Mouse (Mus musculus) left cerebral cortex, adult 18-20 months (tissue): Measurements from ENCODE around the gene Nelfe. TPM values are rescaled to one million over a fixed set of nuclear protein-coding genes. Genes with fewer than 3 reads are reported as not detected.
A peak's percentile ranks its signal among the peaks of the same experiment; 100 is the strongest.
"Not testable (repeated sequence)": the region's sequence is repeated elsewhere in the genome, so short reads cannot be mapped to it uniquely, and the experiment has no call there.

ENCODE experiments used
- DNase-seq, 2 experiments: peaks; one replicate each; pipeline ENCODE4 v3.0.0; 2021 to 2022; ENCODE audit warnings: low spot score in 2 of 2, mixed read lengths in 1 of 2
- microRNA-seq, 2 experiments: library from miRNA; unstranded; fragments of <30 nt; microRNA quantifications; one replicate each; pipeline ENCODE4 v1.2.0; 2021
- total RNA-seq, 2 experiments: library from RNA; stranded (reverse); gene quantifications; 2 replicates each; pipeline ENCODE4 v1.2.3; 2021

The Nelfe gene
- total RNA-seq, 2 experiments from 2014 or later, result 33.8 to 39.7 TPM

- DNase-seq, result no peak
These were observed 40.0 kb downstream of the Nelfe start for GRCm38 (mm10) chr17:34890074-34890743.

- no peak for DNase-seq
These were observed 41.2 kb downstream of the Nelfe start for GRCm38 (mm10) chr17:34891377-34891776.

- DNase-seq, result no peak
These were observed 43.1 kb downstream of the Nelfe start for GRCm38 (mm10) chr17:34893072-34893824.

GRCm38 (mm10) chr17:34894074-34894597 is 43.9 kb downstream of the Nelfe start:
- DNase-seq, result peak; percentile 89 to 93

- peak; percentile 42 to 47 for DNase-seq
These were observed 44.8 kb downstream of the Nelfe start for GRCm38 (mm10) chr17:34894801-34895530.

GRCm38 (mm10) chr17:34895724-34896123 is 45.5 kb downstream of the Nelfe start:
- DNase-seq, result no peak

- no peak for DNase-seq
These were observed 46.2 kb downstream of the Nelfe start for GRCm38 (mm10) chr17:34896366-34896765.

- peak; percentile 37 to 50 for DNase-seq
These were observed 47.4 kb downstream of the Nelfe start for GRCm38 (mm10) chr17:34897373-34898159.

- DNase-seq, result peak; percentile 76 to 90
These were observed 48.0 kb downstream of the Nelfe start, which contains the start of the genes C2 and Ehmt2 for GRCm38 (mm10) chr17:34898160-34898586. C2 (minus strand) TSS chr17:34898265. Ehmt2 (plus strand) TSS chr17:34898469.

- DNase-seq, result no peak
These were observed 48.5 kb downstream of the Nelfe start for GRCm38 (mm10) chr17:34898706-34899052.

GRCm38 (mm10) chr17:34899053-34899889 is 49.1 kb downstream of the Nelfe start:
- peak; percentile 20 to 39 for DNase-seq

- no peak for DNase-seq
These were observed 49.7 kb downstream of the Nelfe start for GRCm38 (mm10) chr17:34899890-34900243.

- not testable (repeated sequence) for DNase-seq
These were observed 50.6 kb downstream of the Nelfe start for GRCm38 (mm10) chr17:34900826-34901225.

GRCm38 (mm10) chr17:34901948-34902347 is 51.8 kb downstream of the Nelfe start:
- not testable (repeated sequence) for DNase-seq

- DNase-seq, result no peak
These were observed 52.7 kb downstream of the Nelfe start for GRCm38 (mm10) chr17:34902895-34903294.

Small RNA genes within 50 kb of the gene (microRNA-seq; reads per million reads assigned to microRNA genes)
- gene Mir6970, result 0.21 to 1.2 reads per million in 2 experiments
- gene Mir6971, result 2.5 to 3.7 reads per million in 2 experiments
- 0 reads per million in 2 experiments for gene Mir6972

Other genes with a start within 250 kb of the Nelfe start
- gene Rnf5, start 246.7 kb upstream of the Nelfe start, total RNA-seq, result 10 to 100 TPM; 74.2 to 75.9 TPM
- 100 to 1,000 TPM; 165 to 169 TPM for gene Agpat1, start 246.1 kb upstream of the Nelfe start, total RNA-seq
- gene Egfl8, start 234.4 kb upstream of the Nelfe start, total RNA-seq, result 1 to 10 TPM; 3.2 to 3.4 TPM
- 10 to 100 TPM; 43.6 to 47.2 TPM for gene Ppt2, start 221.9 kb upstream of the Nelfe start, total RNA-seq
- gene Prrt1, start 220.9 kb upstream of the Nelfe start, total RNA-seq, result 100 to 1,000 TPM; 131 to 147 TPM
- gene Fkbpl, start 205.6 kb upstream of the Nelfe start, total RNA-seq, result 10 to 100 TPM; 11.4 to 14.3 TPM
- 10 to 100 TPM; 60.1 to 63.2 TPM for gene Atf6b, start 203.2 kb upstream of the Nelfe start, total RNA-seq
- gene Tnxb, start 179.9 kb upstream of the Nelfe start, total RNA-seq, result 1 to 10 TPM; 1.6 to 1.9 TPM
- gene C4b, start 106.5 kb upstream of the Nelfe start, total RNA-seq, result 10 to 100 TPM; 29.6 to 32.7 TPM
- not detected for gene Cyp21a1, start 45.8 kb upstream of the Nelfe start, total RNA-seq
- 10 to 100 TPM; 49.7 to 53.0 TPM for gene Stk19, start 13.4 kb upstream of the Nelfe start, total RNA-seq
- gene Dxo, start 13.4 kb upstream of the Nelfe start, total RNA-seq, result 10 to 100 TPM; 32.1 to 37.8 TPM
- 10 to 100 TPM; 62.2 to 63.9 TPM for gene Skiv2l, start 181 bp upstream of the Nelfe start, total RNA-seq
- gene Cfb, start 12.1 kb downstream of the Nelfe start, total RNA-seq, result under 1 TPM; 0.16 to 0.26 TPM
- 1 to 10 TPM; 7.4 to 7.8 TPM for gene Zbtb12, start 29.1 kb downstream of the Nelfe start, total RNA-seq
- not detected for gene Gm20547, start 31.7 kb downstream of the Nelfe start, total RNA-seq
- 1 to 10 TPM; 2.7 to 3.4 TPM for gene C2, start 47.9 kb downstream of the Nelfe start, total RNA-seq
- gene Ehmt2, start 48.1 kb downstream of the Nelfe start, total RNA-seq, result 100 to 1,000 TPM; 168 to 175 TPM
- under 1 TPM; 0.30 to 0.45 TPM for gene Slc44a4, start 64.1 kb downstream of the Nelfe start, total RNA-seq
- 10 to 100 TPM; 46.2 to 48.4 TPM for gene Neu1, start 80.9 kb downstream of the Nelfe start, total RNA-seq
- 10 to 100 TPM; 21.5 to 31.4 TPM for gene Hspa1b, start 108.8 kb downstream of the Nelfe start, total RNA-seq
- gene Gm20481, start 119.5 kb downstream of the Nelfe start, total RNA-seq, result under 1 TPM in 1 of 2 experiments, not detected in 1; 0.72 TPM
- 10 to 100 TPM; 22.1 to 23.4 TPM for gene Hspa1a, start 121.8 kb downstream of the Nelfe start, total RNA-seq
- under 1 TPM; 0.44 to 0.61 TPM for gene Hspa1l, start 122.3 kb downstream of the Nelfe start, total RNA-seq
- 10 to 100 TPM; 13.9 to 15.5 TPM for gene Lsm2, start 131.5 kb downstream of the Nelfe start, total RNA-seq
- gene Vars, start 150.6 kb downstream of the Nelfe start, total RNA-seq, result 10 to 100 TPM; 39.6 to 44.0 TPM
- under 1 TPM; 0.61 to 0.77 TPM for gene Vwa7, start 166.2 kb downstream of the Nelfe start, total RNA-seq
- not detected for gene Sapcd1, start 177.6 kb downstream of the Nelfe start, total RNA-seq
- gene Msh5, start 196.4 kb downstream of the Nelfe start, total RNA-seq, result under 1 TPM; 0.65 to 0.68 TPM
- 10 to 100 TPM in 1 of 2 experiments, 1 to 10 TPM in 1; 9.1 to 10.2 TPM for gene Clic1, start 199.6 kb downstream of the Nelfe start, total RNA-seq
- gene Ddah2, start 208.6 kb downstream of the Nelfe start, total RNA-seq, result 10 to 100 TPM in 1 of 2 experiments, 1 to 10 TPM in 1; 9.9 to 11.6 TPM
- gene Ly6g6c, start 215.0 kb downstream of the Nelfe start, total RNA-seq, result not detected
- gene Mpig6b, start 215.8 kb downstream of the Nelfe start, total RNA-seq, result not detected
- gene Ly6g6e, start 226.5 kb downstream of the Nelfe start, total RNA-seq, result 1 to 10 TPM; 2.3 to 6.2 TPM
- 1 to 10 TPM in 1 of 2 experiments, under 1 TPM in 1; 0.70 to 1.0 TPM for gene Ly6g6d, start 227.7 kb downstream of the Nelfe start, total RNA-seq
- under 1 TPM; 0.33 to 0.40 TPM for gene Ly6g6f, start 235.2 kb downstream of the Nelfe start, total RNA-seq
- 100 to 1,000 TPM; 115 to 120 TPM for gene Abhd16a, start 238.9 kb downstream of the Nelfe start, total RNA-seq